Mouse (Mus musculus): Measurements from ENCODE around the gene Nynrin.
A peak's percentile ranks its signal among the peaks of the same experiment; 100 is the strongest.

Gene Nynrin

DNA sequence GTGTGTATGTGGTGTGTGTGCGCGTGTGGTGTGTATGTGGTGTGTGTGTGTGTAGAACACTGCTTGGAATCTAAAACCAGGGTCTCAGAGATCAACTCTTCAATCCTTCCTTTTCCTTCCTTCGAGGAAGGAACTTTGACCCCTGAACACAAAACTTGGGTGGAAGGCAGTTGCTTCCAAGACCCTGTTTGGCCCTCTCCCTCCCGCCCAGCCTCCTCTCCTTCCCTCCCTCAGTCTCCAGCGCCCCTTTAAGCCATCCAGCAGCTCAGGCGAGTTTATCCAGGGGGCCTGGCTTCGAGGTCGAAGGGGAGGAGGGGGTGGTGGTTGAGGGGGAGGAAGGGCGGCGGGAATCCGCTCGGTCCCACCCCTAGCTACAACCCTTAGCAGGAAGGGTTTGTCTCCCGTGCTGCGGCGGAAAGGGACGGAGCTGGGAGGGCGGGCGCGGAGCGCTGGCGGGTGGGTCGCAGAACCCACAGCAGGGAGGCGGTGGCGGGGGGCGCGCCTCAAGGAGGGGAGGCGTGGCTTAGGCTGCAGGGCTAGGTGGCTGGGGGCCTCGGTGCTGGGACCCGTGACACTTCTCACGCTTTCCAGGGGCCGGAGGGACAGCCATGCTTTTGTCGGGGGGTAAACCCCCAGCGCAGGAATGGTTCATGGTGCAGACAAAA is at the start of gene Nynrin:
Gene Nynrin, plus strand, starts transcription at position 390 of the 665 bp plus-strand sequence.
- DNase-seq (ENCODE audit: low read depth) = no peak

DNA sequence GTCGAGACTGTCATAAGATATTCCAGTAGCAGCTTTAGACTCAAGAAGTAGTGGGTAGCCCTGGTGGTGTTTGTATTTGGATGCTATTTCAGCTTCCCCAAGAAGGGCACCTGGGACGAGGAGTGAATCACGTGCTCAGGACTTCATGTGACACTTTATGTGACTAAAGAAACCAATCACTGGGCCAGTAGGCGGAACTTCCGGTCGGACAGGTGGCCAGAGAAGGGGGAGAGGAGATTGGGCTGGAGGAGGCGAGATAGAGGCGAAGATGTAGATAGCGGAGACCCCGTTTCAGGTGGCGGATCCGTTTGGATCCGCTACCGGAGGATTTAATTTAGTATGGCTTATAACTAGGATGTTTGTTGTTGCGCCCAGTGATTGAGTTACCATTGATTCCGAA is 38.9 kb upstream of the Nynrin start:
- no peak for DNase-seq (ENCODE audit: low read depth)

DNA sequence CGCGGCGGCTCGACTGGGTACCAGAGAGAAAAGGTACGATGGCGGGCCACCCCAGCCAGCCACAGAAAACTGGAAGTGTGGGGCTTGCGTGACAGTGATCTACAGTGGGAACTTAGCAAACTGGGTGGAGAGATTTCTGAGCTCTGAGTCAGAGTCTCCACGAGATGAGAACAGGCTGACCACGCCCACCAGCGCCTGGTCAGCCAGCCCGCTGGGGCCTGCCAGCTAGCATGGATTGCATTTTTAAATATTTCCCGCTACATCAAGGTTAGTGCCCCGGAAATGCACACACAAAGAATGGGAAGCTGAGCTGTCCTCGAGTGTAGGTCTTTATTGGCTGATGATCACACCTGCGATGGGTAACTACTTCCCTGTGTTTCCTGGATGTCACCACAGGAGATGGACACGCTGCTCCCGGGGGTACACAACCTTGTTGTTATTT is 38.5 kb upstream of the Nynrin start:
- DNase-seq (ENCODE audit: low read depth) = peak; percentile 75

DNA sequence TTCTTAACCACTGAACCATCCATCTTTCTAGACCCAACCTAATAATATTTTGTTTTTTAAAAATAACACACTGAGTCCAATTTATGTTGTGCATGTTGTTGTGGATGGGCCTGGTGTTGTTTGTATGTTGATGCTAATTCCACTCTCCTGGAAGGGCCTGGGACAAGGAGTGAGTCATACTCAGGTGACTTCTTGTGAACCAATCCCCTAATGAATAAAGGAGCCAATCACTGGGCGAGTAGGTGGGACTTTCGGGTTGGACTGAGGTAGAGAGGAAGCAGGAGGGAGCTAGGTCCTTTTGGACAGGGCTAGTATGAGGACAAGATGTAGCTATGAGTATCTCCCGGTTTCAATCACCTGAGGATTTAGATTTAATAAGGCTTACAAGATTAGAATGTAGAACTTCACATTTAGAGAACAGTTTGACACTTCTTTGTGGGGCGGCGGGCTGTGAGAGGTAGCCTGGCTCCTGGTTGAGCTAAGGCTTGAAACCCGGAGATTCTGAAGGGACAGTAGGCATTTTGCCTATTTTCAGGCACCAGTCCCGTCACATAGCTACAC is 33.9 kb upstream of the Nynrin start:
- no peak for DNase-seq (ENCODE audit: low read depth)

DNA sequence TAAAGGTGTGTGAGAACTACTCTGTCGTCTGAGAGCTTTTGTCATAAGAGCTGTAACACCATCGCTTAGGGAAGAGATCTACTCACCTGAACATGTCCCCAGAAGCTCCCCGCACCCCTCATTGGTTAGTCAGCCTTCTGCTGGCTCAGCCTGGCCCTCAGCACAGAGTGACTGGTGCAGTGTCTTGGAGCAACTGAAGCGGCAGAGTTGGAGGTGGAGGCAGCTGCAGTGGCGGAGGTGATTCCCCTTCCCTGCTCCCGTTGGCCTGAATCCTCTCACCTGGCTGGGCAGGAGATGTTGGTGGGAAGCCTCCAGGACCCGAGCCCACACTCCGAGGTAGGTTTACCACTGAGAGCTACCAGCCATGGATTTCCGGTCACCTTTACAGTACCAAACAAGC is 33.2 kb upstream of the Nynrin start:
- DNase-seq (ENCODE audit: low read depth) = no peak

DNA sequence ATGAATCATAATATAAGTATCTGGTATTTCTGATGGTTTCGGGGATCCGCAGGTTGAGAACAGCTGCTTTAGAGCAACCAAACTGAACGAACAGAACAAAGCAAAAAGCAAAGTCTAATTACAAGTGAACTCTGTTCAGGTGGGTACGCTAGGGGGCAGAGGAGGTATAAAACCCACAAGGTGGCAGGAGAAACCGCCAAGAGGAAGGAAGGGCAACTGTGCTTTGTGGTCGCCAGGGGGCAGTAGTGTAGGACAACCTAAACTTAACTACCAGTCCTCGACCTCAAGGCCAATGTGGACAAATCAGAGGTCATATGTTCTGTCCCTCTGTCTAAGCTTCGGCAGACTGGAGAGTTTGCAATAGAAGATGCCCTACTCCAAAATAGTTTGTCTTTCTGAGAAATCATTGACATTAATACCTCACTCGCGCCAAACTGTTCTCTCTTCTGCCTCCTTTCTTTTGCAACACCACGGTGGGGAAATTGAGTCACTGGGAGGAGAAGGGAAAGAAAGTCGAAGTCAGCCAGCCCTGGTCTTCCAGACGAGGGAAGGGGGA is 31.3 kb upstream of the Nynrin start:
- DNase-seq (ENCODE audit: low read depth) = peak; percentile 96

DNA sequence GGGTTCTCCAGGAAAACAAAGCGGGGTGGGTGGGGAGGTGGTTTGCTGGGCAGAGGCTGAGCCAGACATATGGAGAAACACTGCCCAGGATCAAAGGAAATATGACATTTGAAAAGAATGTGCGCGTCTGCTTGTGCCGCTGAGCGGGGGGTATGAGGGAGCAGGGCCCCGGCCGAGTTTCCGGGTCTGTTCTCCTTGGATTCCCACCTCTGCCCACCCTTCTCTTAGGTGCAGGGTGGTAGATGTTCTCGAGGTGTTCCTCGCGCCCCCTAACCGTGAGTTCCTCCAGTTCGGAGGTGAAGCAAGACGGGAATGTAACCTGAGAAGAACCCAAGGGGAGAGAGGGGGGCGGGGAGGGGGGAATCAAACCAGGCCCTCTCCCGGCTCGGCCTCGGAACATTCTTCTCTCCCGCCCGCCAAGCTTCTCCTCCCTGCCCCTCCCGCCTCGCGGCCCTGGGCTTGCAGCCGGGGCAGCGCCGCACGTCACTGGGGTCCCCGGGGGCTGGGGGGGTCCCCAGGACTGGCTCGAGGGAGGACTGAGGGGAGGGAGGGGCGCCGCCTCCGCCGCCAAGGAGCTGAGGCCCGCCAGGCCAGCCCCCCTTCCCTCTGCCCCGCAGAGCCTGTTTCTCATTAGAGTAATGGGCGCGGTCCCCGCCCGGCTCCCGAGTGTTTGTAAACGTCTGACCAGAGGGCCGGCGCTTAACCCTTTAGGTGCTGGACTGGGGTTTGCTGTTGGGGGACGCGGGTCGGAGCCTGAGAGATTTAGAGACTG is 30.6 kb upstream of the Nynrin start, which contains the start of gene Nfatc4:
Gene Nfatc4, plus strand, starts transcription at position 154 of the 772 bp plus-strand sequence.
- DNase-seq (ENCODE audit: low read depth) = peak; percentile 82

DNA sequence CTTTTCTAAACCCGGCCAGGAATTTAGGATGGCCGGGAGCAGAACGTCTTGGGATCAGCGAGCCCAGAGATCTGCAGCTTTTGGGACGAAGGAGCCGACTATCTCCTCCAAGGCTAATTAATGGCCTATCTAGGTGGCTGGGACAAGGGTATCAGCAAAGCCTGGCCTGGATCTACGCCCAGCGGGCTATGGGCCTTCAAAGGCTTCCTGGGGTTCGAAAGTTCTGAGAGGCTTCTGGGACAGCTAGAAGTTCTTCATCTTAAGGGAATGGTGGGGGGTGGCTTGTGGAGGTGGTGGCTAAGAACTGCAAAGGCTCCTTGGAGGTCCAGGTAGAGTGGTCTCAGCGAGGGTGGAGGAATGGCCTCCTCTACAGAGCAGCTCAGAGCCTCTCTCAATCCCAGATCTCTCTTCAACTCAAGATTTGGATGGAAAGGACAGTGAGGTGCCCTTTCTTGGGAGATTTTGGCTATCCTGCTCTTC is 29.8 kb upstream of the Nynrin start:
- no peak for DNase-seq (ENCODE audit: low read depth)

DNA sequence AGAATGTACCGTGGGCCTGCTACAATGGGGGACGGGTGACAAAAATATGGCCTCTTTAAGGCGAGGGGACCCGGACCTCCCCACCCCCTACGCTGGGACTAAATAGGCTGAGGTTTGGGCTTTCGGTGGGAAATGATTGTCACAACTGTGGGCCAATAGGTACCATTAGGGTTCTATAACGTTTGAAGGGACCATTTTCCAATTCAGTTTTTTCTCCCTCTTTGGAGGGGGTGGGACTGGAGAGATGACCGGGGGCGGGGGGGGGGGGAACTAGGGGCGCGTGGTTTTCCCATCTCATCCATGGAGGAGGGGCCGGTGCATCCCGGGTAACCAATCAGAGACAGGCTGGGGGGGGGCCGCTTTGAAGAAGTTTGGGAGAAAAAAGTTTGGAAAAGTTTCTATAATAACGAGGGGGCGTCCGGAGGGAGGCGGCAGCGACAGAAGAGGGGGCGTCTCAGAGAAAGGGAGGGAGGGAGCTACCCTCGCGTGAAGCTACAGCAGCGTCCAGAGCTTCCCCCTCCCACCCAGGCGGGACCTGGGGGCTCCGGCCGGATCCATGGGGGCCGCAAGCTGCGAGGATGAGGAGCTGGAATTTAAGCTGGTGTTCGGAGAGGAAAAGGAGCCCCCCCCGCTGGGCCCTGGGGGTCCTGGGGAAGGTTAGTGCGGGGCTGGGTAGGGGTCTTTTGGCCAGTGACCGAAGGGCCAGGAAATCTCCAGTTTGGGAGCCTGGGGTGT is 29.2 kb upstream of the Nynrin start:
- DNase-seq (ENCODE audit: low read depth) = peak; percentile 43

DNA sequence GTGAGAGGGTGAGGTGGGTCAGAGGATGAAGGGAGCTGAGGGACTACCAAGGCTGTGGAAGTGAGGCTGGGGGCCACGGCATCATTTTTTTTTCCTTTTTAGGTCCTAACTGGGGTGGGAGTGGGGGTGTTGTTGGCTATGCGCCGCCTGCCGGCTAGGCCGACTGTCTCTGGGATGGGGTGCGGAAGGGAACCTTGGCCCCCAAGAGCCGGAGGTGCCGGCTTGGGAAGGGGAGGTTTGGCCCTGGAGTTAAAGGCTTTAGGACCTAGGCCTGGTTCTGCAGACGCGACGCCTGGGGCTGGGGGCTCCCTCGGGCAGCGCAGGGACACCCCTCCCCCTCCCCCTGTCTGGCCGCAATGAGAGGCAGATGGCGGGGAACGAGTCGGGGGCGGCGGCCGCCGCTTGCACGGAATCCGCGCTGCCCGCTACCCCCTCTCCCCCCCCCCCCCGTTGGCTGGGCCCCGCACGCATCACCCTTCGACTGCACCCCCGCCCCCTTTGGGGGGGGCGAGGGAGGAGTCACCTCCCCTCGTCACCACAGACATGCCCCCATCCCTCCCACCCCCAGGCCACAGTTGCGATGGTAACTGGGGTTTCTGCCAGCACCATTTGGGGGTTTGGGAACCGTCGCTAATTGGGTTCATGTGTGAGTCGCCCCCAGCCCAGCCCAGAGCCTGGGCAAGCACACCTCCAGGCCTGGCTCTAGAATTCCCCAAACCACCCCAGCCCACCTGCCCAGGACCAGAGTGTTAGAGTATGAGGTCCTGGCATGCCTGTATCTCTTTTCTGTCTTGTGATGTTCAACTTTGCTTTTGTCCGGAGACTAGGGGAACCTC is 28.4 kb upstream of the Nynrin start:
- peak; percentile 40 for DNase-seq (ENCODE audit: low read depth)

DNA sequence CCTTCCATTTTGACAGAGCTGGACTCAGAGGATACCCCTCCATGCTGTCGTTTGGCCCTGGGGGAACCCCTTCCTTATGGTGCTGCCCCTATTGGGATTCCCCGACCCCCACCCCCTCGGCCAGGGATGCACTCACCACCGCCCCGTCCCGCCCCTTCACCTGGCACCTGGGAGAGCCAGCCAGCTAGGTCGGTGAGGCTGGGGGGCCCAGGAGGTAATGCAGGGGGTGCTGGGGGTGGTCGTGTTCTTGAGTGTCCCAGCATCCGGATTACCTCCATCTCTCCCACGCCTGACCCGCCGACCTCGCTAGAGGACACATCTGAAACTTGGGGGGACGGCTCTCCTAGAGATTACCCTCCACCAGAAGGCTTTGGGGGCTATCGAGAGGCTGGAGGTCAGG is 27.7 kb upstream of the Nynrin start:
- DNase-seq (ENCODE audit: low read depth) = no peak

DNA sequence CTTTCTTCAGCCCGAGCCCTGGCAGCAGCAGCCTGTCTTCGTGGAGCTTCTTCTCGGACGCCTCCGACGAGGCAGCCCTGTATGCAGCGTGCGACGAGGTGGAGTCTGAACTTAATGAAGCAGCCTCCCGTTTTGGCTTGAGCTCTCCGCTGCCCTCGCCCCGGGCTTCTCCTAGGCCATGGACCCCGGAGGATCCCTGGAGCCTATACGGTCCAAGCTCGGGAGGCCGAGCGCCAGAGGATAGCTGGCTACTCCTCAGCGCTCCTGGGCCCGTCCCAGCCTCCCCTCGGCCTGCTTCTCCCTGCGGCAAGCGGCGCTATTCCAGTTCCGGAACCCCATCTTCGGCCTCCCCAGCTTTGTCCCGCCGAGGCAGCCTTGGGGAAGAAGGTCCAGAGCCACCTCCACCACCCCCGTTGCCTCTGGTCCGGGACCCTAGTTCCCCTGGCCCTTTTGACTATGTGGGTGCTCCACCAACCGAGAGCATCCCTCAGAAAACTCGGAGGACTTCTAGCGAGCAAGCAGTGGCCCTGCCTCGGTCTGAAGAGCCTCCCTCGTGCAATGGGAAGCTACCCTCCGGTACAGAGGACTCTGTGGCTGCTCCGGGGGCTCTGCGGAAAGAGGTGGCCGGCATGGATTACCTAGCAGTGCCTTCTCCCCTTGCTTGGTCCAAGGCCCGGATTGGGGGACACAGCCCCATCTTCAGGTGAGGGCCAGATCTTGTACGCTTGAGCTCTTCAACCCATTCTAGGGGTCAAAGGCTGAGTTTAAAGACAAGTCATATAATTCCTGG is 27.1 kb upstream of the Nynrin start:
- DNase-seq (ENCODE audit: low read depth) = no peak

DNA sequence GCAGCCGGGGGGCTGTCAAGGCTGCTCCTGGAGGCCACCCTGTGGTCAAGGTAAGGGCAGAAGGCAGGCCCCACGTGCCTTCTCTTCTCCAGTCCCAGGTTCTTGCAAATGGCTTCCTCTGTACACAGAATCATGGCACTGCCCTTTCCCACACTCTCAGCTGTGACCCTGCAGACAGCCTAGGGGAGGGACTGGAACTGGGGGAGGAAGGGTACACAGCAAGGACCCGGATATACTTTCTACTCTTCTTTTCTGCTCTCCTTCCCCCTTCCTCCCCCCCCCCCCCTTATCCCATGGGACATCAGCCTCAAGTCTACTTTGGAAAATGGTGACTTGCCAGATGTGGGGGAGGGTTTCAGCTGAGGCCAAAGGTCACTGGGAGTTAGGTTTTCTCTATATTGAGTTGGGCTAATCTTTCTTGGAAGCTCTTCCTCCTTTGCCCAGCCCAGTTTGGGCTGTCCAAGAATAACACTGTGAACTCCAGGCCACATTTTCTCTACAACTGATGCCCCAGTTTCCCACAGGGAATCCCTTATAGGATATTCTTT is 25.0 kb upstream of the Nynrin start:
- DNase-seq (ENCODE audit: low read depth) = no peak

DNA sequence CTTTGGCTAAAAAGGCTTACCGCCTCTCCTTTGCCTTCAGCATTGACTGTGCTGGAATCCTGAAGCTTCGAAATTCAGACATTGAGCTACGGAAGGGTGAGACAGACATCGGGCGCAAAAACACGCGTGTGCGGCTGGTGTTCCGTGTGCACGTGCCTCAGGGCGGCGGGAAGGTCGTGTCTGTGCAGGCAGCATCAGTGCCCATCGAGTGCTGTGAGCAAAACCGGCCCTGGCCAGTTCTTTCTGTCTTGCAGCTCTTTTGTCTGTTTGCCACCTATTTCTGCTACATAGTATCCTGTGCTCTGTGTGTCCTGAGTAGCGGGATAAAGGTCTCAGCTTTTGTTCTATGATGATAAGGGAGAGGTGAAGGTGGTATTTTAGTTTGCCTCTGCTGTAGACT is 24.0 kb upstream of the Nynrin start:
- DNase-seq (ENCODE audit: low read depth) = no peak

DNA sequence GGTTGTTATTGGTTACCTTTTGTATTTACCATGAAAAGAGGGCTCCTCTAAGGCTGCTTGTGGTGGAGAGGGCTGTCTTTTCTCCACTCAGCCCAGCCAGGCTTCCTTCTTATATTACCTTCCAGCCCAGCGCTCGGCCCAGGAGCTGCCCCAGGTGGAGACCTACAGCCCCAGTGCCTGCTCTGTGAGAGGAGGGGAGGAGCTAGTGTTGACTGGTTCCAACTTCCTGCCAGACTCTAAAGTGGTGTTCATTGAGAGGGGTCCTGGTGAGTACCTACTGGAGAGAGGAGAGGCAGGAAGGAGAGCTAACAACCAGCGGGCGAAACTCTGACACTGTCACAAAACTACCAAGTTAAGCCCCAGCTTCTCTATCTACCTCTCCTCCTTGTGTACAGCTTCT is 23.5 kb upstream of the Nynrin start:
- no peak for DNase-seq (ENCODE audit: low read depth)

DNA sequence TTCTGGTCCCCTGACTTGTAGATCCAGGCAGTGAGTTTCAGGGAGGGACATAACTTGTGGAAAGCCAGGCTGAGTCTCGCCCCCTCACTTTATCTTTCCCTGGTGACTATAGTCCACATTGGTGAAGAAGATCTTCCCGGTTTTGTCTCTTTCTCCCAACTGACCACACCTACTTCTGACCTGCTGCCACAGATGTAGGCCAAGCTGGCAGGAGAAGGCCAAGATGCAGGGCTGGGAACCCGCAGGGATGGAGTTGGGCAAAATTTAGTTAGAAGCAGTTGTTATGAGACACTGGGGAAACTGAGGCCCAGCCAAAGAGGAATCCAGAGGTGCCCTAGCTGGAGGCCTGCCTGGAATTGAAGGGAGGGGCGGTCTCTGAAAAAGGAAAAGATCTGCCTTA is 20.7 kb upstream of the Nynrin start:
- no peak for DNase-seq (ENCODE audit: low read depth)

DNA sequence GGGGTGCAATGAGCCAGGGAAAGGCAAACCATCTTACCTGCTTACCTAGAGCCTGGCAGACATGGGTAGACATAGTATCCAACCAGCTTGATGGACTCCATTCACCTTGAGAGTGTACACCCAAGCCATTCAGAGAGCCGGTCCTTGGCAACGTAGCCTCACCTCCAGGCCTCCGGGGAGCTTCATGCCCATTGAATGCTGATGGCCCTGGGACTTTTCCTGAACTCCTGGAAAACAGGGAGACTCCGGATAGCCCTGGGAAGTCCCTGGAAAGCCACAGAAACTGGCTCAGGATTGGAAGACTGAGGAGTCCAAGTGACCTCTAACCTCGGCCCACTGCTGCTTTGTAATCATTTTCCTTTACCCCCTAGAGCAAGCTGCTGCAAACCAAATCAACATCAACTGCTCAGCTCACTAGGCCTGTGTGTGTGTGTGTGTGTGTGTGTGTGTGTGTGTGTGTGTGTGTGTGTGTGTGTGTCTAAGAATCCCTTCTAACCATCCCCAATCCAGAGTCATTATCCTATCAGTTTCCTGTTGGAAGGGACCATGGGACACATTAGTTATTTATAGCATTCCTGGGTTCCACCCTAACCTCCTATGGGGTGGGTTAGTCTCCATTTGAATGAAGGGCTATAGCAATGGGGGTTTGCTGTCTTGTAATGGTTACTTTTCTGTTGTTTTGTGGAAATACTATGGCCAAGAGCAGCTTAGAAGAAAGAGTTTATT is 18.8 kb upstream of the Nynrin start:
- no peak for DNase-seq (ENCODE audit: low read depth)

DNA sequence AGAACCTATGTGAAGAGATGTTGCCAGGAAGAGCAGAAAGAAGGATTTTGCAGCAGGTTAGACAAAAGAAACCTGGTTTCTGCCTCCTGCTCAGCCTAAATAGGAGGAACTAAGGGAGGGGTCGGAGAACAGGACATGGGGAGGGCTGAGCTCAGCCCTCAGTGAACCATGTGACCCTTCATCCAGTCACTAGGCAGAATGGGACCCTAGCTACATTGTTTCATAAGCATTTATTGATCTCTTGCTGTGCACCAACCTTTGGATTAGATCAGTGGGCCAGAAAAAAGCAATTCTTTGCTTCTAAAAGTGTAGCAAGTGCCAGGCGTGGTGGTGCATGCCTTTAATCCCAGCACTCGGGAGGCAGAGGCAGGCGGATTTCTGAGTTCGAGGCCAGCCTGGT is 15.5 kb upstream of the Nynrin start:
- no peak for DNase-seq (ENCODE audit: low read depth)

DNA sequence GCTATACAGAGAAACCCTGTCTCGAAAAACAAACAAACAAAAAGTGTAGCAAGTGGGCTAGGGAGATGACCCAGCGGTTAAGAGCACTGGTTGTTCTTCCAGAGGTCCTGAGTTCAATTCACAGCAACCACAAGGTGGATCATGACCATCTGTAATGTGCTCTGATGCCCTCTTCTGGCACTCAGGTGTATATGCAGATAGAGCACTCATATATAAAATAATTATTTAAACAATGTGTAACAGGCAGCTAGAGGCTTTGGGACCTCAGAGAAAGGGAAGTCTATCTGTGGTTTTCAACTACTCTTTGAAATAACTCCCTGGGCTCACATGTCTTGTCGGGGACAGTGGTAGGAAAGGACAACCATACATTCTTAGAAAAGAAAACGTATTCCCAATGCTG is 15.1 kb upstream of the Nynrin start:
- DNase-seq (ENCODE audit: low read depth) = no peak
